Mouse (Mus musculus): ENCODE measurements around the gene Shroom3. TPM values are rescaled to one million over a fixed set of nuclear protein-coding genes. Genes with fewer than 3 reads are reported as not detected.

Gene Shroom3
- total RNA-seq, 4 experiments from 2014 or later: 0.29 to 1.0 (median 0.81) TPM

- no peak for DNase-seq (ENCODE audit: low spot score in 2 of 2)
Observed at GRCm38 (mm10) chr5:92698131-92698836, 15.0 kb downstream of the Shroom3 start.

- DNase-seq (ENCODE audit: low spot score in 2 of 2): no peak
Observed at GRCm38 (mm10) chr5:92698837-92699529, 15.7 kb downstream of the Shroom3 start.

- DNase-seq (ENCODE audit: low spot score in 2 of 2): no peak
Observed at GRCm38 (mm10) chr5:92701750-92702149, 18.5 kb downstream of the Shroom3 start.

DNA sequence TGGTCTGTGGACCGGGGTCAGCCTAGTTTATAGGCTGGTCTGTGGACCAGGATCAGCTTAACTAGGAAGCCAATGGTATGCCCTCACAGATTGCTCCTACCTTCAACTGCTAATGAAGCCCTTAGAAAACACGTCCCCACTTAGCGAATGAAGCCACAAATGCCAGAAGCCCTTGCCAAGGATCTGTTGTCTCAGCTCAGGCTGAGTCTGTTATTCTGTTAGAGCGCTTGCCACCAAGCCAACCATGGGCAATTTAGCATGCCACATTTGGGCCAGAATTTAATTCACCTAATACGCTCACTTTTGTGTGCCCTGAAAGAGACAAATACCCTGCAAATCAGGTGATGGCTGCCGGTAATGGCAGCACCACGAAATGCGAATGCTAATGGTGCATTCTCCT lies 20.4 kb downstream of the Shroom3 start:
- DNase-seq (ENCODE audit: low spot score in 2 of 2): no peak

- DNase-seq (ENCODE audit: low spot score in 2 of 2): no peak
Observed at GRCm38 (mm10) chr5:92707921-92708491, 24.8 kb downstream of the Shroom3 start.

DNA sequence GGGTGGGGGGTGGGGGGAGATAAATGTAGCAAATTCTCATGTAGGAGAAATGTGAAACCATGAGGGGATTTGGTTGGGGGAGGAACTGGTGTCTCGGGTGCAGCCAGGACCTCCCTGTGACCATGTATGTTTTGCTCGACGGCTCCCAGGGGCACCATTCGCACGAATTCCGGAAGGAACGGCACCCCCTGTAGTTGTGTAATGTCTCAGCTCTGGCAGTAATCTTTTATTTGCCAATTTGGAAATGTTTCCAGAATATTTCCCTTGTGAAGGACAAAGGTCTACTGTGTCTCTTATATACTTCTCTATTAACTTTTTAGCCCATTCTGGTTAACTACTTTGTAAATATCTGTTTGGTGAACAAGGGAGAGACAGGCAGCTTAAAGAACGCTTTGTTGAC lies 27.5 kb downstream of the Shroom3 start:
- no peak for DNase-seq (ENCODE audit: low spot score in 2 of 2)

DNA sequence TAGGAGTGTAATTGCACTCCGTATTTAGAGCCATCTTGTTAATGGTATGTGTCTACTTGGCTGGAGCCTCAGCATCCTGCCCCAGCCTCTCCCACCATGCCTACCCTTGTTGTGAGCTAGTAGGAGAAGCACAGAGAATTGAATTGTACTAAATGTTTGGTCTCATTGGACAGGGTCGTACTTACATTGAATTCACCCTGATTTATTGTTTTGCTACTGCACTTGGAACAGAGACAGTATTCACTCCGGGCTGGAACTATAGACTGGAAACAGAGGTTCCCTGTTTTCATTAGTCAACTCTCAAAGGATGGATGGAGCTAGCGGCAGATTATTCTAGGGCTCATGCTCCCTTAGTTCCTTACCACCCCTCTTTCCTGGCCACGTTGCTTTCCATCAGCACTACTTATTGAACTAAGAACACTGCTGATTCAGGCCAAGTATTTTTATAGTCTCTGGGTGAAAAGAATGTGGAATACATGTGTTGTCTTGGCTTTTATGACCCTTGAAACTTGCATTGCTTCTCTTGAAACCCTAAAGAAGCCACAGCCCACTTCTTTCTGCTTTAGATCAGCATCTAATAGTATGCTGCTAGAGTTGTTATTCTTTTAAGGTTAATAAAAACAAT lies 28.5 kb downstream of the Shroom3 start:
- DNase-seq (ENCODE audit: low spot score in 2 of 2): no peak

GRCm38 (mm10) chr5:92712621-92713395 lies 29.6 kb downstream of the Shroom3 start:
- no peak for DNase-seq (ENCODE audit: low spot score in 2 of 2)

DNA sequence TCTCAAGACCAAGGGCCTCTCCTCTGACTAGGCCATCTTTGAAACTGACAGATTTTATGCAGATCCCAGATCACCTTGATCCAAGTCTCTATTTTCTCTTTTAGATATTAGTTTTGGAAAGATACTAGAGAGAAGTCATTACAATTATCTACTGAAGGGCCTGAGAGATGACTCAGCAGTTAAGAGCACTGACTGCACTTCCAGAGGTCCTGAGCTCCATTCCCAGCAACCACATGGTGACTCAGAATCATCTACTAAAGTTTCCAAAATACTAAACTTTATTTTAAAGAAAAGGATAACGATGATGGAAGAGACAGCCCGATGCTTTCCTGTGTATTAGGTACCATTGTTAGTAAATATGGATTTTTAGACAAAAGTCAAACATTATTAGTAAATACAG lies 31.7 kb downstream of the Shroom3 start:
- no peak for DNase-seq (ENCODE audit: low spot score in 2 of 2)

DNA sequence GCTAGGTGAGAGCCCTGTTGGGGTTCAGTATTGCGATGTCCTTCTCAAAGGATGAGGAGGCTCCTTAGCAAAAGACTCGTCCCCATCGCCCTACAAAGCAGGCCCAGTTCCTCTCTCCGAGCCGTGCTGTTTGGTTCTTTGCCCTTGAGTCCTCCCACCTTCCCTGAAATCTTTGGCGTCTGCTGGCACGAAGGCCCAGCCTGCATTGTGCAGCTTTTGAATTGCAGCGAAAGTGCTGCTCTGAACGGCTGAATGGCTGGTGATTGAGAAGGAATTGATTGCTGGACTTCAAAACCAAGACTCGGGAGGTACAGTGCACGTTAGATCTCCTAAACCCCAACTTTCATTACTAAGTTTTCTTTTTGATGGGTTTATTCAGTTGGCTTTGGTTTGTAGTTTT lies 32.1 kb downstream of the Shroom3 start:
- no peak for DNase-seq (ENCODE audit: low spot score in 2 of 2)

GRCm38 (mm10) chr5:92715890-92716289 lies 32.7 kb downstream of the Shroom3 start:
- no peak for DNase-seq (ENCODE audit: low spot score in 2 of 2)

- DNase-seq (ENCODE audit: low spot score in 2 of 2): no peak
Observed at GRCm38 (mm10) chr5:92717666-92718360, 34.6 kb downstream of the Shroom3 start.

DNA sequence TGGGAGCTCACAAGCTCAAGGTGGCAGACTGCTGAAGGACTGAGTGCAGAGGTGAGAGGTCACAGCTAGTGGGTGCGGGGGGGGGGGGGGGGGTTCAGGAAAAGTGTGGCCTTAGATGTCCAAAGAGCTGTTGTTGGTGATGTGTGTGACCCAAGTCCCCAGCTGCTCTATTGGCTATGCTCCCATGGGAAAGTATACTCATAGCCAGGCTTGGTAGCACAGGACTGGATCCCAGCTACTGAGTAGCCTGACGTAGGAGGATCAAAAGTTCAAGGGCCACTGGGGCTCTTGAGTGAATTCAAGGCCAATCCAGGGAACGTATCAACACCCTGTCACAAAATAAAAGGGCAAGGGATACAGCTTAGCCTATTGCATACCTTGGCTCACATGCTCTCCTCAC lies 35.6 kb downstream of the Shroom3 start:
- no peak for DNase-seq (ENCODE audit: low spot score in 2 of 2)

- DNase-seq (ENCODE audit: low spot score in 2 of 2): no peak
Observed at GRCm38 (mm10) chr5:92721610-92722009, 38.4 kb downstream of the Shroom3 start.

DNA sequence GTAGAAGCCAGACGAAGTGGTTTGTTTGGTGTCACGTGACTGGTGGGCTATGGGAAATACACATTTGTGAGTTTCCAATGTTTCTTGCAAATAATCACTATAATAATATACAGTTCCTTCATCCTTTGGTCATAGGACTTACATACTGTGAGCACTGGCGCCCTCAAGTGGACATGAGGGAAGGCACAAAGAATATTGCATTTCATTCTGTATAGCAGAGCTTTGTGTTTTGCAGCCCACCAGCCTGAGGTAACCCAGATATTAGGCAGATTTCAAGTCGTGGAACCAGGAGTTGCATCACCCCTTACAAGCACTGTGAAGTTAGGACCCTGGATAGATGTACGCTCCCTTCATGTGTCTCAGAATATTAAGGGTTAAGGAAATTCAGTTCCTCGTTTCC lies 42.7 kb downstream of the Shroom3 start:
- DNase-seq (ENCODE audit: low spot score in 2 of 2): peak in 1 of 2 experiments; percentile 6

GRCm38 (mm10) chr5:92728252-92728828 lies 45.1 kb downstream of the Shroom3 start:
- DNase-seq (ENCODE audit: low spot score in 2 of 2): peak in 1 of 2 experiments; percentile 9

- DNase-seq (ENCODE audit: low spot score in 2 of 2): no peak
Observed at GRCm38 (mm10) chr5:92729221-92729620, 46.0 kb downstream of the Shroom3 start.

DNA sequence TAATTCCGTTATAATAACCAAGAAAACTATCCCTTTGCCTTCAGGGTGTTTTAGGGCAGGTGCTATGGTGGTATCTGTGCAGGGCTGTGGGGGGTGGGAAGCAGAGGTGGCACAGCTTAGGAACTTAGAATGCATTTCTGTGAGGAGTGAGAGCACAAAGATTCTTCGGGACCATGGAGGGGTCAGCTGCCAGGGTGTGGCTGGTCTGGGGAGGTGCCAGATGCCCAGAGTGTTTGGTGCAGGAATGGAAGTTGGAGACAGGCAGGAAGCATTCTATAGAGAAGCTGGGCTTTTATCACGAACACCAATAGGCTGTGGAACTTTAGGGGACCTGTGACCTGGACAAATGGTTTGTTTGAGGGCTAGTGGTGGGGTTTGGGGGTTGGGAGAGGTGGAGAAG lies 58.6 kb downstream of the Shroom3 start:
- DNase-seq (ENCODE audit: low spot score in 2 of 2): no peak

DNA sequence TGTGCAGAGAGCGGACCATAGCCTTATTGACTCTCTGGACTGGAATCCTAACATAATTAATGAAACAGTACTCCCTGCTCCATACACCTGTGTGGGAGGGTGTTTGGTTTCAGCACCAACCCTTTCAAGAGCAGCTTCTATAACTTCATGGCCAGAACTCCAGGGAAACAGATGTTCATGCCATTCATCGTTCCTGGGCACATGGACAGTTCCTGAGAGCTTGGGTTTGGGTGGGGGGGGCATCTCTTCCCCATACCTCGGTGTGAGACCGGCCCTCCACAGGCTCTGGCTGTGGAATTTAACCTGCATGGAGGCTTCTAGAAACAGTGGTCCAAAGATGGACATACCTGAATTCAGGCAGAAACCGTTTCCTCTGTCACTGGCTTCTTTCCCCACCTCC lies 59.5 kb downstream of the Shroom3 start:
- DNase-seq (ENCODE audit: low spot score in 2 of 2): no peak
